Comparison of ENCODE assay signal across 12 mouse cellular contexts in the genomic region with DNA sequence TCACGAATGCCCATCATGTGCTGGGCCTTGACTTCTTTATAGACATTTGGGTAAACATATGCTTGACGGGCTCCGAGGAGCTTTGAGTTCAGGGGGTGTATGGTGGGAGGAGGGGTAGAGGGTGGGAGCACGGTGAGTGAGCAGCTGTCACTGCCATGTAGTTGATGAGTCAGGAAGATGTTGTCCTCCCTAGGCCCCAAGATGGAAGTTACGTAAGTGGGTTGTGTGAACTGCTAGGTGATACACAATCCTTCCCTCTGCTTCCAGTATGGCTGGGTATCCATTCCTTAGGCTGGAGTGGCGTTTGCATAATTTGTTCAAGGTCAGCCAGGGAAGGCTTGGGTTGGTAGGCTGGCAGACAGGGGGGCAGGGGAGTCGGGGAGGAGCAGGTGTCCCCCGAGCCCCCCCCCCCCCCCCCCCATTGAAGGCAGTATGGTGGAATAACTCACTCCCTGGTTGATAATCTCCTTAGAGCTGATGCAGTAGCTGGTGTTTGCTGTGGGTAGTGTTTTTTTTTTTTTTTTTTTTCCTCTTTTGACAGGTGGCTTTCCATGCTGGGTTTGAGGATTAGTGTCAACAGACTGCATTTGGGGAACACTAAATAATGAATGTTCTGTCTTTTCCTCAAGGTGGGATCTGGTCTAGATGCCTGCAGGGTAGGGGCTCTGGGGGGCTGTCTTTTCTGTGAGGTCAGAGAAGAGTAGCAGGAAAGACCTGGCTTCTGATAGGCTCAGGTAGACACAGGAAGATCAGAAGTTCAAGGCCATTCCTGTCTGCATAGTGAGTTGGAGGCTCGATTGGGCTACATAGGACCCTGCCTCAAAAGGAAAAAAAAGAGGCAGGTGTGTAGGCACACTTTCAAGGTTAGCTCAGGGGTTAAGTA. TPM values are rescaled to one million over a fixed set of nuclear protein-coding genes. Genes with fewer than 3 reads are reported as not detected.
DNase-seq lines count a peak whose midpoint lies in the region; ATAC-seq and TF ChIP-seq lines count a peak whose summit lies in the region.
"Had no signal": no experiment of that assay in that cellular context is flagged by ENCODE, and none has a peak within 500 bp of the region (broad histone marks: within the 10 kb centered on the region; RNA-seq: fewer than 3 reads in every experiment).

No protein-coding gene starts in this region.

- no peak overlapping the region for H3K9ac ChIP-seq in heart, embryonic 14.5 days (ENCODE audit: low read length)
- H3K9ac ChIP-seq in ES-E14 (ENCODE audit: insufficient read depth, low read depth, low read length, poor library complexity, severe bottlenecking) = no peak overlapping the region
- H3K9ac ChIP-seq: liver, embryonic 12.5 days; neural tube, embryonic 13.5 days had no signal

- H3K4me2 ChIP-seq in heart, embryonic 14.5 days (ENCODE audit: low read length) = no peak overlapping the region
- H3K4me2 ChIP-seq: liver, embryonic 12.5 days; neural tube, embryonic 13.5 days had no signal

- no peak overlapping the region for H3K4me3 ChIP-seq in heart, embryonic 14.5 days (ENCODE audit: control insufficient read depth in 1 of 2, insufficient read depth in 1 of 2, low read depth in 1 of 2, low read length in 2 of 2)
- H3K4me3 ChIP-seq in left cerebral cortex, adult 2 months = no peak overlapping the region
- H3K4me3 ChIP-seq in ES-E14 (ENCODE audit: insufficient read depth in 1 of 2, low read depth in 1 of 2, low read length in 2 of 2, poor library complexity in 1 of 2, severe bottlenecking in 1 of 2) = peak overlapping the region in 1 of 2 experiments; percentile 13; a peak in 2 of 4 replicates
- peak overlapping the region; percentile 78 for H3K4me3 ChIP-seq in megakaryocyte, embryonic 14.5 days (replicated peaks)
- H3K4me3 ChIP-seq: liver, embryonic 12.5 days; neural tube, embryonic 13.5 days had no signal

- intact Hi-C loops in left cerebral cortex, adult 2 months (cut with DNase I) = no loop called here
- intact Hi-C loops in left cerebral cortex, postnatal 14 days (cut with DNase I) = no loop called here

- 84% methylated on average over 9 of the region's 9 CpGs for WGBS in heart, embryonic 14.5 days

- no peaks in the 10 kb centered on the region for H3K27me3 ChIP-seq in heart, embryonic 14.5 days (ENCODE audit: control insufficient read depth, insufficient read depth, low read length)
- no peaks in the 10 kb centered on the region for H3K27me3 ChIP-seq in megakaryocyte, embryonic 14.5 days (replicated peaks)
- H3K27me3 ChIP-seq: liver, embryonic 12.5 days; neural tube, embryonic 13.5 days had no signal

- no peak for DNase-seq in heart, adult 8-10 months (ENCODE audit: low spot score)
- no peak for DNase-seq in left cerebral cortex, adult 2 months (ENCODE audit: extremely low spot score in 1 of 2, low spot score in 2 of 2)
- DNase-seq in left cerebral cortex, postnatal 14 days (ENCODE audit: low spot score in 2 of 2) = no peak
- no peak for DNase-seq in ES-E14 (ENCODE audit: low read depth, low spot score)
- DNase-seq in urinary bladder, postnatal 10 days (ENCODE audit: low spot score) = no peak
- no peak for DNase-seq in testis, postnatal 10 days (ENCODE audit: low spot score)
- DNase-seq: midbrain, embryonic 14.5 days; thymus, adult 18-20 months had no signal

- peak overlapping the region; percentile 76 to 86; a peak in 3 of 4 replicates for H3K27ac ChIP-seq in heart, embryonic 14.5 days (replicated peaks in 1 of 2; ENCODE audit: control insufficient read depth in 1 of 2, insufficient read depth in 1 of 2, low read depth in 2 of 2, low read length in 2 of 2)
- H3K27ac ChIP-seq in left cerebral cortex, adult 2 months = peak overlapping the region; percentile 53
- no peak overlapping the region; the same call in 1 of the 2 replicates for H3K27ac ChIP-seq in ES-E14 (ENCODE audit: insufficient read depth, low read depth, low read length, poor library complexity, severe bottlenecking)

- peaks cover 30 to 67% of the 10 kb centered on the region in 2 experiments for H3K4me1 ChIP-seq in heart, embryonic 14.5 days (ENCODE audit: control insufficient read depth in 2 of 2, insufficient read depth in 2 of 2, low read length in 2 of 2)
- peaks cover 26 to 35% of the 10 kb centered on the region in 2 experiments for H3K4me1 ChIP-seq in ES-E14 (ENCODE audit: control insufficient read depth in 2 of 2, insufficient read depth in 2 of 2, low read length in 2 of 2, poor library complexity in 1 of 2)
- H3K4me1 ChIP-seq in megakaryocyte, embryonic 14.5 days = peaks cover 100% of the 10 kb centered on the region

- no peaks in the 10 kb centered on the region for H3K9me3 ChIP-seq in heart, embryonic 14.5 days (ENCODE audit: control insufficient read depth, low read length)
- H3K9me3 ChIP-seq in ES-E14 (ENCODE audit: control insufficient read depth, insufficient read depth, low read depth, low read length) = no peaks in the 10 kb centered on the region
- no peaks in the 10 kb centered on the region for H3K9me3 ChIP-seq in megakaryocyte, embryonic 14.5 days
- H3K9me3 ChIP-seq: liver, embryonic 12.5 days; neural tube, embryonic 13.5 days had no signal

- no peak for TF ChIP-seq CTCF in left cerebral cortex, adult 2 months (IDR thresholded peaks at IDR 0.05)

- in situ Hi-C loops in ES-E14 (cut with MboI; ENCODE audit: low sequenced_read_pairs in 2 of 2, unreplicated experiment in 2 of 2) = no loop called here

- ATAC-seq in heart, embryonic 14.5 days (ENCODE audit: insufficient number of reproducible peaks, insufficient read depth, low FRiP score, low read depth) = no peak
- ATAC-seq: liver, embryonic 12.5 days had no signal

- peaks cover 17% of the 10 kb centered on the region for H3K36me3 ChIP-seq in heart, embryonic 14.5 days (ENCODE audit: control insufficient read depth, insufficient read depth, low read length)
- H3K36me3 ChIP-seq in ES-E14 (ENCODE audit: control insufficient read depth, insufficient read depth, low read length, poor library complexity, severe bottlenecking) = peaks cover 3% of the 10 kb centered on the region; the same call in 1 of the 2 replicates
- peaks cover 38% of the 10 kb centered on the region for H3K36me3 ChIP-seq in megakaryocyte, embryonic 14.5 days (replicated peaks; ENCODE audit: low read length)

TF ChIP-seq in ES-E14, 5 proteins besides CTCF, POLR2A, EP300 and RAD21:
- peak; percentile 39; the same call in 1 of the 2 replicates for TF ChIP-seq ZNF384 (IDR thresholded peaks at IDR 0.05; ENCODE audit: low read depth, low read length)
- TF ChIP-seq MAFK (IDR thresholded peaks at IDR 0.05; ENCODE audit: insufficient read depth, low read depth, low read length) = no peak
- TF ChIP-seq HCFC1 (IDR thresholded peaks at IDR 0.05; ENCODE audit: borderline replicate concordance, insufficient read depth, low read length) = no peak
TF ChIP-seq in ES-E14: peak in this region for 1.

RNA-seq across cellular contexts. Expression of a gene that starts 8.8 kb away (rescaled TPM):
- 409 and 422 TPM in 2 replicates for polyA plus RNA-seq in heart, embryonic 14.5 days (2014; fragmentation: Nextera tagmentation; extraction: Ambion mirVana)
- total RNA-seq in heart, adult 8-10 months (2022) = 1,000 to 10,000 TPM; 1,103 to 1,162 (median 1,146) TPM
- 100 to 1,000 TPM; 518 to 557 TPM for total RNA-seq in left cerebral cortex, adult 2 months (2021)
- total RNA-seq in left cerebral cortex, postnatal 14 days (2021) = 100 to 1,000 TPM; 606 to 617 TPM
- total RNA-seq in ES-E14 (2012; rRNA removed) = 238 and 268 TPM in 2 replicates
- polyA plus RNA-seq in megakaryocyte, embryonic 14.5 days (2012; ENCODE audit: insufficient read depth, low replicate concordance) = 11.2 and 27.3 TPM in 2 replicates

RNA-seq across cellular contexts. Expression of a gene that starts 26.7 kb away (rescaled TPM):
- 227 and 235 TPM in 2 replicates for polyA plus RNA-seq in heart, embryonic 14.5 days (2014; fragmentation: Nextera tagmentation; extraction: Ambion mirVana)
- 10 to 100 TPM; 69.8 to 70.9 (median 70.0) TPM for total RNA-seq in heart, adult 8-10 months (2022)
- total RNA-seq in left cerebral cortex, adult 2 months (2021) = 10 to 100 TPM; 59.2 to 64.2 TPM
- total RNA-seq in left cerebral cortex, postnatal 14 days (2021) = 10 to 100 TPM; 71.7 to 77.3 TPM
- total RNA-seq in ES-E14 (2012; rRNA removed) = 54.7 and 55.0 TPM in 2 replicates
- 87.8 and 171 TPM in 2 replicates for polyA plus RNA-seq in megakaryocyte, embryonic 14.5 days (2012; ENCODE audit: insufficient read depth, low replicate concordance)
